Mouse (Mus musculus): ENCODE measurements around the gene Ncl. TPM values are rescaled to one million over a fixed set of nuclear protein-coding genes. Genes with fewer than 3 reads are reported as not detected.

Gene Ncl
- 164 and 231 TPM in 2 replicates for polyA plus RNA-seq (2015; fragmentation: Nextera tagmentation; extraction: Ambion mirVana)

GRCm38 (mm10) chr1:86358906-86359797 lies at the start of gene Ncl:
Gene Ncl (minus strand): TSS chr1:86359400.

GRCm38 (mm10) chr1:86302532-86302931 lies 56.7 kb downstream of the Ncl start, which contains the start of gene B3gnt7:
Gene B3gnt7 (plus strand): TSS chr1:86302832.

Small RNAs within 50 kb of the gene (microRNA-seq; reads per million reads assigned to microRNA genes)
- 70.4 reads per million, percentile 38 among the genes with 10 or more reads in this experiment for gene mmu-mir-3535 (ENCODE audit: borderline replicate concordance, insufficient number of aligned reads)

Other genes starting within 250 kb of the Ncl start
- 0.48 and 0.93 TPM in 2 replicates for gene Htr2b, start 247.4 kb downstream of the Ncl start, polyA plus RNA-seq (2015; fragmentation: Nextera tagmentation; extraction: Ambion mirVana)
- not detected in 2 replicates for gene Gm21972, start 225.8 kb downstream of the Ncl start, polyA plus RNA-seq (2015; fragmentation: Nextera tagmentation; extraction: Ambion mirVana)
- gene Armc9, start 204.6 kb downstream of the Ncl start, polyA plus RNA-seq (2015; fragmentation: Nextera tagmentation; extraction: Ambion mirVana), result 11.5 and 16.1 TPM in 2 replicates
- gene B3gnt7, start 56.6 kb downstream of the Ncl start, polyA plus RNA-seq (2015; fragmentation: Nextera tagmentation; extraction: Ambion mirVana), result 1.4 and 2.4 TPM in 2 replicates
- gene Nmur1, start 66.8 kb upstream of the Ncl start, polyA plus RNA-seq (2015; fragmentation: Nextera tagmentation; extraction: Ambion mirVana), result not detected in 2 replicates
- gene Tex44, start 66.9 kb upstream of the Ncl start, polyA plus RNA-seq (2015; fragmentation: Nextera tagmentation; extraction: Ambion mirVana), result not detected in 2 replicates
- 1,285 and 1,305 TPM in 2 replicates for gene Ptma, start 167.3 kb upstream of the Ncl start, polyA plus RNA-seq (2015; fragmentation: Nextera tagmentation; extraction: Ambion mirVana)
- gene Pde6d, start 223.2 kb upstream of the Ncl start, polyA plus RNA-seq (2015; fragmentation: Nextera tagmentation; extraction: Ambion mirVana), result 78.4 and 91.5 TPM in 2 replicates
- 17.9 and 20.1 TPM in 2 replicates for gene Cops7b, start 223.5 kb upstream of the Ncl start, polyA plus RNA-seq (2015; fragmentation: Nextera tagmentation; extraction: Ambion mirVana)